Mouse (Mus musculus) midbrain, embryonic 11.5 days (tissue): Measurements from ENCODE around the gene Xpnpep2. TPM values are rescaled to one million over a fixed set of nuclear protein-coding genes. Genes with fewer than 3 reads are reported as not detected.
A peak's percentile ranks its signal among the peaks of the same experiment; 100 is the strongest.

ENCODE experiments used
- ATAC-seq: fragments of 200-750 bp; cut with Nextera tagmentation; 2 replicates; pipeline ENCODE4 v1.8.0; 2017; ENCODE audit warnings: moderate TSS enrichment, moderate library complexity; ENCODE audit not compliant: low FRiP score
- DNase-seq: peaks from one replicate; pipeline ENCODE4 v3.0.0; 2015; ENCODE audit warnings: low spot score; ENCODE audit errors: missing footprints
- H3K27ac ChIP-seq: fragments of 300-500 bp; sonication (generic); 2 replicates; pipeline ENCODE4 v1.5.1; 2014; ENCODE audit warnings: low read depth, low read length
- H3K27me3 ChIP-seq: fragments of 300-500 bp; sonication (generic); 2 replicates; pipeline ENCODE4 v1.6.1; 2014; ENCODE audit warnings: mild to moderate bottlenecking, low read length, moderate library complexity, mixed read lengths; ENCODE audit not compliant: control insufficient read depth, insufficient read depth
- H3K36me3 ChIP-seq: fragments of 300-500 bp; sonication (generic); 2 replicates; pipeline ENCODE4 v1.6.1; 2014; ENCODE audit warnings: mild to moderate bottlenecking, low read length, moderate library complexity, mixed read lengths; ENCODE audit not compliant: control insufficient read depth, insufficient read depth
- H3K4me1 ChIP-seq: fragments of 300-500 bp; sonication (generic); 2 replicates; pipeline ENCODE4 v1.6.1; 2014; ENCODE audit warnings: low read length; ENCODE audit not compliant: control insufficient read depth, insufficient read depth
- H3K4me2 ChIP-seq: fragments of 300-500 bp; sonication (generic); 2 replicates; pipeline ENCODE4 v1.6.1; 2014; ENCODE audit warnings: mild to moderate bottlenecking, moderate library complexity
- H3K4me3 ChIP-seq: fragments of 300-500 bp; sonication (generic); 2 replicates; pipeline ENCODE4 v1.5.1; 2014; ENCODE audit warnings: low read depth, low read length
- H3K9ac ChIP-seq: fragments of 300-500 bp; sonication (generic); 2 replicates; pipeline ENCODE4 v1.6.1; 2014; ENCODE audit warnings: low read length
- H3K9me3 ChIP-seq: fragments of 300-500 bp; sonication (generic); 2 replicates; pipeline ENCODE4 v1.6.1; 2016; ENCODE audit warnings: low read length; ENCODE audit not compliant: control insufficient read depth
- WGBS: fragments of 180-500 bp; shearing (Covaris S2); extraction: QIAGEN DNeasy Blood & Tissue Kit; methylation state at CpG from one replicate; pipeline ENCODE4 v1.1.7; 2014; 5-methylcytosine and 5-hydroxymethylcytosine counted together
- polyA plus RNA-seq: library from polyadenylated mRNA; unstranded; fragments of >200 nt; fragmentation: Nextera tagmentation; extraction: Ambion mirVana; gene quantifications from 2 replicates; pipeline ENCODE4 v1.2.1, GENCODE M21; 2014

The Xpnpep2 gene
- polyA plus RNA-seq, 1 experiment from 2014 or later, result 2.9 TPM

- H3K4me3 ChIP-seq, result no peak overlapping the region
- no peaks in the 10 kb centered on the region for H3K27me3 ChIP-seq
- H3K9ac ChIP-seq, result no peak overlapping the region
- H3K4me1 ChIP-seq, result no peaks in the 10 kb centered on the region; the same call in 1 of the 2 replicates
- DNase-seq, result peak; percentile 81
- H3K36me3 ChIP-seq, result no peaks in the 10 kb centered on the region
- no peak overlapping the region for H3K27ac ChIP-seq
- H3K4me2 ChIP-seq, result no peak overlapping the region
- no peak for ATAC-seq
- WGBS, result 51% methylated on average over 7 of the region's 7 CpGs
- no peaks in the 10 kb centered on the region for H3K9me3 ChIP-seq
These were observed 30.2 kb downstream of the Xpnpep2 start for GRCm38 (mm10) chrX:48138539-48139275.

DNA sequence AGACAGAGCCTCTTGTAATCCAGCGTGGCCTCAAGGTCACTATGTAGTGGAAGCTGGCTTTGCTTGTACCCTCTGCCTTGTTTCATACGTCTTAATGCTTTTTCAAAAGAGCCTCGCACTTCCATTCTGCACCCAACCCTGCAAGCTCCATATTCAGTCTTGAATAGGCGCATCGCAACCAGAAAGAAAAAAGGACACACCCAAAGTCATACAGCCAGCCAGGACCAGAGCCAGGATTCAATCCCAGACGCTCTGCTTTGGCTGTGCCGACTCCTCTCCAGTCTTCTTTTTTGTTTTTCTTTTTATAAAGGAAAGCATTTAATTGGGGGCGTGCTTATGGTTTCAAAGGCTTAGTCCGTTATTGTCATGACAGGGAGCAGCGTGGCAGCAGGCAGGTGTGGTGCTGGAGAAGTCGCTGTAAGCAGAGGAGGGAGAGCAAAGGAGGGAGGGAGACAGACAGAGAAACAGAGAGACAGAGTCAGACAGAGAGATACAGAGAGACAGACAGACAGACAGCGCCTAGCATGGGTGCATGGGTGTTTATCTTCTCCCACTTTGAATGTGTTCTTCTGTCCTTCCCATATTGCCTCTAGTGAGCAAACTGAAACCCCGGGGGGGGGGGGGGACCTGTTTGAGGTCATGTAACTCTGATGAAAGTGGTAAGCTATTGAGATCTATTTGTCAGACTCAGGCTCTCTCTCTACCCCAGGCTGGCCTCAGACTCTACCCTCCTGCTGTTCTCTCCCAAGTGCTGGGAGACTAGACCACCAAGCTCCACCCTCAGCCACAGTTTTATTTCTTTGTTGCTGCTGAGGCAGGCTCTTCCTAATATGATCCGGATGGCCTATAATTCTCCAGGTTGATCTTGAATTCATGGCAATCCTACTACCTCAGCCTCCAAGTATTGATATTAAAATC, 31.1 kb downstream of the Xpnpep2 start:
- Histone ChIP-seq H3K36me3 (no peaks in the 10 kb centered on the region), H3K4me3 (no peak overlapping the region), H3K27me3 (no peaks in the 10 kb centered on the region), H3K4me1 (no peaks in the 10 kb centered on the region; the same call in 1 of the 2 replicates), H3K9ac (no peak overlapping the region), H3K4me2 (no peak overlapping the region), H3K9me3 (no peaks in the 10 kb centered on the region), H3K27ac (no peak overlapping the region)
- DNase-seq, result peak; percentile 85
- WGBS, result 40% methylated on average over 14 of the region's 14 CpGs
- ATAC-seq, result no peak

DNA sequence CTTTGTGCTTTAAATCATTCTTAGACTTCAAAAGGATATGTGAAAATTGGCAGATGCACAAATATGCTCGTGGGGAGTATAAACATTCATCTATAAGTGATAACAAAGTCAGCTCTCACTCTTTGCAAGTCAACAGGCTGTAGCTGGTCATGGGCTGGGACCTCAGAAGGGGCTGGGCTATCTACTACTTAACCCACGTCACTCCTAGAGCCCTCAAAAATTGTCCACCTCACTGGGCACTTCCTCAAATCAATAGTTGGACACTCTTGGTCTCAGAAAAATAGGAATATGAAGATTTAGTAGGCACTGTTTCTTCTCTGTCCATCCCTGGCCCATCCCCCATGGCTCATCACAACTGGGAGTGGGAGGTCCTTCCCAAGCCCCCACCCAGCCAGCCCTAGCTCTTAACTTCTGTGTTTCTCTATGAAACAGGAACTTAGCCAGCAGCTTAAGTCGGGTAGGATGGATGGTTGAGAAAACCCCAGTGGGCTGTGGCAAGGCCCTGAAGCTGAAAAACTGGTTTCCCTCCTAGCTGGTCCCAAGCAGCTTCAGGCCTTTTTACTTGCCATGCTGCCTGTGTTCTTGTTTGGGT, 31.9 kb downstream of the Xpnpep2 start:
- DNase-seq (no peak), ATAC-seq (no peak)
- Histone ChIP-seq H3K9me3 (no peaks in the 10 kb centered on the region), H3K9ac (no peak overlapping the region), H3K4me1 (no peaks in the 10 kb centered on the region; the same call in 1 of the 2 replicates), H3K36me3 (no peaks in the 10 kb centered on the region), H3K27me3 (no peaks in the 10 kb centered on the region), H3K27ac (no peak overlapping the region), H3K4me3 (no peak overlapping the region), H3K4me2 (no peak overlapping the region)
- WGBS, result 68% methylated on average over 3 of the region's 3 CpGs

DNA sequence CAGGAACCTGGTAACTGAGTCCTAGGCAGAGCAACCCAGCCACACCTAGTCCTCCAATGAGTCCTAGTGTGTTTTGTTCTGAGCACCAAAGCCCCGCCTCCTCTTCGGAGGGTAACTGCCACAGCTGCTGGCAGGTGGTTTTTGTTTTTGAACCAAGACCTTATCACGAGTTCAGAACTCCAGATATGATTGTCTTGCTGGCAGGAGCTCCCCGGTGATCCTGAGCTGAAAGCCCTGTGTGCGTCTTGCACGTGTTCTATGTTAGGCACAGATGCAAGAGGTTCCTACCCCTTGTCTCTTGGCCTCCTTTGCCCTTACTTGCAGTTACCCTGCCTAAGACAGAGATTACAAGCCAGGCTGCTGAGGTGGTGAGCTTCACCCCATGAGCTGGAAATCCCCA, 33.0 kb downstream of the Xpnpep2 start:
- Histone ChIP-seq H3K9me3 (no peaks in the 10 kb centered on the region), H3K27ac (no peak overlapping the region), H3K27me3 (no peaks in the 10 kb centered on the region), H3K36me3 (no peaks in the 10 kb centered on the region), H3K4me2 (no peak overlapping the region), H3K9ac (no peak overlapping the region), H3K4me3 (no peak overlapping the region), H3K4me1 (no peaks in the 10 kb centered on the region; the same call in 1 of the 2 replicates)
- WGBS, result 73% methylated on average over 6 of the region's 6 CpGs
- ATAC-seq (no peak), DNase-seq (no peak)

DNA sequence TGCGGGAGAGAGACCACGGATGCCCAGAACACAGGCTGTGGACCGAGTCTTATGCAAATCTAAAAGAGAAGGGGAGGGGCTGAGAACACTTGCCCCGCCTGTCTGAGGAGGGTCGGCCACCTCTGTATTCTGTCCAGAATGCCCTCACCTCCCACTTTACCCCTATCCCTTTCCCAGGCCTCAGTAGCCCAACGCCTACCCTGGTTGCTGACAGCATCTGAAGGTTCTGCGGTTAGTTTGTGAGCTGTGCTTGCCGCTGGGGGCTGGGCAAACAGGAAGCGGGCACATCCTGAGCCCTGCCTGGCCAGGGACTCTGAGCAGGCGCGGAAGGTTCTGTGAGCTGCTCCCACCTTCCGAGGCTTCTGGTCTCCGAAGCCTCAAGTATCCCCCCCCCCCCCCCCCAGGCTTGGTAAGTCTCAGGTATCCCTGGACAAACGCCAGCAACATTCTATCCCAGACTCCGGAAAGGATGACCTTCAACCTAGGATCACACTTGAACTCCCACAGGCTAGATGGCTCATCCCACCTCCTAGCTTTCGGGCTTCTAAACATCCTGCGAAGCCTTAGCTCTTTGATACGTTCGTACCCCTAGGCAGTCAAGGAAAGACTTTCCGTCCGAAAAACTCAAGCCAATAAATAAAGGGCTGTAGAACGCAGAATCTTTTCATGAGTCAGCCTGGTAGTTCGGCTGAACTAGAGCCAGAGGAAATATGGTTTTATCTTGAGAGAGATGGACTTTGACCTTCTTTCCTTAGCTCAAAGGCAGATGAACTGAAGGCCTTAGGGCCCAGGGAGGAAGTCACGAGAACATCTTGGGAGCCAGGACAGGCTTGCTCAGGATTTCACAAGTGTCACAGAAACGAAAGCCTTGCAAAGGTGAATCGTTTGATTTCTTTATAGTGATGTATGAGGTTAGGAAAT, 35.1 kb downstream of the Xpnpep2 start:
- no peak for ATAC-seq
- no peak overlapping the region for H3K4me3 ChIP-seq
- no peaks in the 10 kb centered on the region for H3K9me3 ChIP-seq
- WGBS, result 57% methylated on average over 26 of the region's 26 CpGs
- no peaks in the 10 kb centered on the region; the same call in 1 of the 2 replicates for H3K4me1 ChIP-seq
- H3K4me2 ChIP-seq, result no peak overlapping the region; the same call in 1 of the 2 replicates
- no peaks in the 10 kb centered on the region for H3K27me3 ChIP-seq
- no peak overlapping the region for H3K9ac ChIP-seq
- no peak for DNase-seq
- H3K36me3 ChIP-seq, result no peaks in the 10 kb centered on the region
- no peak overlapping the region for H3K27ac ChIP-seq

DNA sequence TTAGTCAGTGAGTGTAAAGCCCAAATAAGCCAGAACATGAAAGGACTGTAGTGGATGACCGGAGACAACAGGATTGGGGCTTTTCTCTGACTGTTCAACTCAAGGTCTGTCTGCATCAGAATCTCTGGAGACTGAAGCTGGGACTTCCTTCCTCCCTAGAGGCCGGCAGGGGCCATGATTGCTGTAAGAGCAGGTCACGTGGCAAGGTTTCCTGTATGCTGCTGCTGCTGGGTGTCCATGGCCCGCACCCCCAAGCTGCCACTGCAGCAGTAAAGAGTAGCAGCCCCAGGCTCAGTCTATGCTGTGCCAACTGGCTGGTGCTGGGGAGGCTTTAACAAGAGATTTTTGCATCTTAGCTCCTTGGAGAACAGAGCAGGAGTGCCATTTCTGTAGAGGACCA, 37.7 kb downstream of the Xpnpep2 start, which contains the start of gene Sash3:
Sash3 (plus strand) TSS at position 175 of the 400 bp plus-strand sequence.
- no peak within 1 kb of the TSS for H3K9ac ChIP-seq
- no peaks in the 10 kb centered on the region for H3K4me1 ChIP-seq
- WGBS, result 87% methylated on average over 4 of the region's 4 CpGs
- H3K27me3 ChIP-seq, result no peaks in the 10 kb centered on the region
- H3K27ac ChIP-seq, result no peak within 1 kb of the TSS
- no peak within 1 kb of the TSS for H3K4me2 ChIP-seq
- H3K9me3 ChIP-seq, result no peaks in the 10 kb centered on the region
- no peaks in the 10 kb centered on the region for H3K36me3 ChIP-seq
- no peak within 1 kb of the TSS for H3K4me3 ChIP-seq
- no peak for ATAC-seq
- no peak for DNase-seq

DNA sequence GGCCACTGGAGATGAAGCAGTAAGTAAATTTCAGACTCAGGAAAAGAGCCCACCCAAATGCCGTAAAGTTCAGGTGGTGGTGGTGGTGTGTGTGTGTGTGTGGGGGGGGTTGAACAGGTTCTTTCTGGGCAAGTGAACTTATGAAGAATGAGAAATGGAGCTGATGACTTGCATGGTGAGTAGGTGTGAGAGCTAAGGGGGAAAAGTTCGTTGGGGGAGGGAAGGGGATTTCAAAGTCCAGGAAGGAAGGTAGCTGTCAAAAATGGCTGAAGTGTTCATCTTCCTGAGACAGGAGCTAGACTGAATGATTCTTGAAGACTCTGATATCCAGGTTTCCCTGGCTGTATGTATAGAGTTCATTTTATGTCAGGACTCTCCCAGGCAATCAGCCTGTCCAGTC, 38.7 kb downstream of the Xpnpep2 start:
- DNase-seq (no peak), ATAC-seq (no peak)
- no peaks in the 10 kb centered on the region for H3K36me3 ChIP-seq
- no peak overlapping the region for H3K4me3 ChIP-seq
- H3K27ac ChIP-seq, result no peak overlapping the region
- 83% methylated on average over 2 of the region's 2 CpGs for WGBS
- H3K9me3 ChIP-seq, result no peaks in the 10 kb centered on the region
- no peaks in the 10 kb centered on the region for H3K4me1 ChIP-seq
- H3K27me3 ChIP-seq, result no peaks in the 10 kb centered on the region
- H3K4me2 ChIP-seq, result no peak overlapping the region
- no peak overlapping the region for H3K9ac ChIP-seq

DNA sequence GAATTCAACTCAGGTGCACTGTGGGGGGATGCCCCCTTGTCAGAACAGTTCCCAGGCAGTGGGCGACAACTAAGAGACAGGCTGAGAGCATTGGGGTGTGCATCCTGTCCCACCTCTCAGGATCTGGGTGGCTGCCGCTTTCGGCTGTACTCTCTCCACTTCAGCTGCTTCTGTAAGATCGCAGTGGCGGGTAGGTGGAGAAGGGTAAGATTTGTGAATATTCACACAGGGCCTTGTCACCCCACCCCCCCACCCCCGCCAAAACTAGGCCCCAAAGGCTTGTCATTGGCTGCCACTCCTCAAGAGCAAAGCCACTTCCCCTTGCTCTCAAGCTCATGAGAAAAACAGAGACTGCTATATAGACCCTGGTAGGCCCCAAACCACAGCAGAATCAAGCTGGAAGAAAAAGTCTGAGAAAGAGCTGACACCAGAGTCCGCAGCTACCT, 39.2 kb downstream of the Xpnpep2 start:
- Histone ChIP-seq H3K4me3 (no peak overlapping the region), H3K4me1 (no peaks in the 10 kb centered on the region), H3K9me3 (no peaks in the 10 kb centered on the region), H3K4me2 (no peak overlapping the region), H3K27me3 (no peaks in the 10 kb centered on the region), H3K27ac (no peak overlapping the region), H3K36me3 (no peaks in the 10 kb centered on the region), H3K9ac (no peak overlapping the region)
- DNase-seq (no peak), ATAC-seq (no peak)
- 89% methylated on average over 7 of the region's 7 CpGs for WGBS
